Mouse (Mus musculus): ENCODE measurements at regions not wholly inside any gene's neighbourhood (a gene's known extent, or its start where the extent isn't known, plus 50 kb on each side); places are given as distances from the start of the nearest gene placed in this dataset.

GRCm38 (mm10) chr3:35141500-35142220 is 491.5 kb downstream of the Sox2 start:
- Histone ChIP-seq H3K4me2 (ENCODE audit: low read depth, low read length) (no peak overlapping the region), H3K36me3 (ENCODE audit: insufficient read depth, low read length) (no peaks in the 10 kb centered on the region), H3K4me1 (ENCODE audit: insufficient read depth, low read length) (no peaks in the 10 kb centered on the region), H3K27me3 (ENCODE audit: insufficient read depth, low read length) (no peaks in the 10 kb centered on the region), H3K4me3 (ENCODE audit: low read length) (no peak overlapping the region), H3K9ac (replicated peaks; ENCODE audit: low read length) (no peak overlapping the region), H3K27ac (peak overlapping the region; percentile 68; the same call in 1 of the 2 replicates), H3K9me3 (ENCODE audit: low read length) (no peaks in the 10 kb centered on the region)
- ATAC-seq, result peak; percentile 89
- no peak for TF ChIP-seq CTCF (IDR thresholded peaks at IDR 0.05; ENCODE audit: low read depth)
- peak; percentile 81 for DNase-seq (ENCODE audit: low spot score)
- 34% methylated on average over 11 of the region's 11 CpGs for WGBS

GRCm38 (mm10) chr3:35142683-35143082 is 492.5 kb downstream of the Sox2 start:
- no peaks in the 10 kb centered on the region for H3K9me3 ChIP-seq (ENCODE audit: low read length)
- no peak for TF ChIP-seq CTCF (IDR thresholded peaks at IDR 0.05; ENCODE audit: low read depth)
- H3K9ac ChIP-seq (replicated peaks; ENCODE audit: low read length), result no peak overlapping the region
- no peaks in the 10 kb centered on the region for H3K27me3 ChIP-seq (ENCODE audit: insufficient read depth, low read length)
- no peaks in the 10 kb centered on the region for H3K36me3 ChIP-seq (ENCODE audit: insufficient read depth, low read length)
- H3K4me3 ChIP-seq (ENCODE audit: low read length), result no peak overlapping the region
- H3K27ac ChIP-seq, result no peak overlapping the region
- WGBS, result 78% methylated on average over 2 of the region's 2 CpGs
- no peak overlapping the region for H3K4me2 ChIP-seq (ENCODE audit: low read depth, low read length)
- DNase-seq (ENCODE audit: low spot score) (no peak), ATAC-seq (no peak)
- H3K4me1 ChIP-seq (ENCODE audit: insufficient read depth, low read length), result 0 out of 2 replicates have a peak, but pooled peaks cover 5% of the 10 kb centered on the region

- no peaks in the 10 kb centered on the region for H3K27me3 ChIP-seq (ENCODE audit: insufficient read depth, low read length)
- 88% methylated on average over 2 of the region's 2 CpGs for WGBS
- no peak overlapping the region for H3K9ac ChIP-seq (replicated peaks; ENCODE audit: low read length)
- no peaks in the 10 kb centered on the region for H3K36me3 ChIP-seq (ENCODE audit: insufficient read depth, low read length)
- H3K4me3 ChIP-seq (ENCODE audit: low read length), result no peak overlapping the region
- no peaks in the 10 kb centered on the region for H3K9me3 ChIP-seq (ENCODE audit: low read length)
- peaks cover 16% of the 10 kb centered on the region; the same call in 1 of the 2 replicates for H3K4me1 ChIP-seq (ENCODE audit: insufficient read depth, low read length)
- DNase-seq (ENCODE audit: low spot score), result no peak
- no peak for ATAC-seq
- no peak overlapping the region for H3K27ac ChIP-seq
- TF ChIP-seq CTCF (IDR thresholded peaks at IDR 0.05; ENCODE audit: low read depth), result no peak
- H3K4me2 ChIP-seq (ENCODE audit: low read depth, low read length), result no peak overlapping the region
Measured at GRCm38 (mm10) chr3:35145569-35145968, 495.4 kb downstream of the Sox2 start.

GRCm38 (mm10) chr3:35146681-35147080 is 496.5 kb downstream of the Sox2 start:
- H3K27me3 ChIP-seq (ENCODE audit: insufficient read depth, low read length), result no peaks in the 10 kb centered on the region
- WGBS, result 47% methylated on average over 5 of the region's 5 CpGs
- no peaks in the 10 kb centered on the region for H3K36me3 ChIP-seq (ENCODE audit: insufficient read depth, low read length)
- no peak overlapping the region for H3K27ac ChIP-seq
- peaks cover 16% of the 10 kb centered on the region; the same call in 1 of the 2 replicates for H3K4me1 ChIP-seq (ENCODE audit: insufficient read depth, low read length)
- TF ChIP-seq CTCF (IDR thresholded peaks at IDR 0.05; ENCODE audit: low read depth), result no peak
- ATAC-seq, result no peak
- no peak overlapping the region for H3K4me3 ChIP-seq (ENCODE audit: low read length)
- no peak overlapping the region for H3K9ac ChIP-seq (replicated peaks; ENCODE audit: low read length)
- H3K9me3 ChIP-seq (ENCODE audit: low read length), result no peaks in the 10 kb centered on the region
- no peak overlapping the region for H3K4me2 ChIP-seq (ENCODE audit: low read depth, low read length)
- DNase-seq (ENCODE audit: low spot score), result peak; percentile 47

GRCm38 (mm10) chr3:35149251-35149691 is 499.1 kb downstream of the Sox2 start:
- Histone ChIP-seq H3K4me1 (ENCODE audit: insufficient read depth, low read length) (peaks cover 16% of the 10 kb centered on the region; the same call in 1 of the 2 replicates), H3K27ac (peak overlapping the region; percentile 80), H3K36me3 (ENCODE audit: insufficient read depth, low read length) (no peaks in the 10 kb centered on the region), H3K9ac (replicated peaks; ENCODE audit: low read length) (no peak overlapping the region), H3K4me3 (ENCODE audit: low read length) (no peak overlapping the region), H3K4me2 (ENCODE audit: low read depth, low read length) (peak overlapping the region; percentile 40), H3K27me3 (ENCODE audit: insufficient read depth, low read length) (no peaks in the 10 kb centered on the region), H3K9me3 (ENCODE audit: low read length) (no peaks in the 10 kb centered on the region)
- DNase-seq (ENCODE audit: low spot score), result peak; percentile 86
- ATAC-seq, result peak; percentile 87
- TF ChIP-seq CTCF (IDR thresholded peaks at IDR 0.05; ENCODE audit: low read depth), result 0 out of 2 replicates have a peak, but pooled peaks have one; percentile 15
- WGBS, result 17% methylated on average over 12 of the region's 12 CpGs

GRCm38 (mm10) chr3:35152191-35152590 is 502.0 kb downstream of the Sox2 start:
- peak; percentile 81 for ATAC-seq
- no peak overlapping the region for H3K9ac ChIP-seq (replicated peaks; ENCODE audit: low read length)
- H3K9me3 ChIP-seq (ENCODE audit: low read length), result no peaks in the 10 kb centered on the region
- H3K27me3 ChIP-seq (ENCODE audit: insufficient read depth, low read length), result no peaks in the 10 kb centered on the region
- H3K27ac ChIP-seq, result peak overlapping the region; percentile 54; the same call in 1 of the 2 replicates
- peaks cover 12% of the 10 kb centered on the region; the same call in 1 of the 2 replicates for H3K4me1 ChIP-seq (ENCODE audit: insufficient read depth, low read length)
- H3K4me3 ChIP-seq (ENCODE audit: low read length), result no peak overlapping the region
- TF ChIP-seq CTCF (IDR thresholded peaks at IDR 0.05; ENCODE audit: low read depth), result no peak
- WGBS, result 36% methylated on average over 7 of the region's 7 CpGs
- no peaks in the 10 kb centered on the region for H3K36me3 ChIP-seq (ENCODE audit: insufficient read depth, low read length)
- peak; percentile 78 for DNase-seq (ENCODE audit: low spot score)
- no peak overlapping the region for H3K4me2 ChIP-seq (ENCODE audit: low read depth, low read length)

- no peak overlapping the region for H3K9ac ChIP-seq (replicated peaks; ENCODE audit: low read length)
- H3K27ac ChIP-seq, result no peak overlapping the region
- DNase-seq (ENCODE audit: low spot score), result no peak
- WGBS, result 50% methylated on average over 6 of the region's 6 CpGs
- ATAC-seq, result no peak
- H3K9me3 ChIP-seq (ENCODE audit: low read length), result no peaks in the 10 kb centered on the region
- H3K4me1 ChIP-seq (ENCODE audit: insufficient read depth, low read length), result peaks cover 7% of the 10 kb centered on the region; the same call in 1 of the 2 replicates
- H3K4me2 ChIP-seq (ENCODE audit: low read depth, low read length), result no peak overlapping the region
- no peaks in the 10 kb centered on the region for H3K27me3 ChIP-seq (ENCODE audit: insufficient read depth, low read length)
- H3K4me3 ChIP-seq (ENCODE audit: low read length), result no peak overlapping the region
- no peak for TF ChIP-seq CTCF (IDR thresholded peaks at IDR 0.05; ENCODE audit: low read depth)
- no peaks in the 10 kb centered on the region for H3K36me3 ChIP-seq (ENCODE audit: insufficient read depth, low read length)
Measured at GRCm38 (mm10) chr3:35154266-35154665, 504.1 kb downstream of the Sox2 start.

Data from hindbrain, postnatal 0 days (tissue).